Mouse (Mus musculus) gonadal fat pad, adult 2 months (tissue): ENCODE measurements at regions not wholly inside any gene's neighbourhood (a gene's known extent, or its start where the extent isn't known, plus 50 kb on each side); places are given as distances from the start of the nearest gene placed in this dataset.

Experiments used
- DNase-seq: peaks from one replicate; pipeline ENCODE4 v3.0.0-alpha.2; 2012; ENCODE audit warnings: low read depth

- DNase-seq, result no peak
Observed at GRCm38 (mm10) chr11:114174871-114175270, 108.0 kb upstream of the Sdk2 start.

- no peak for DNase-seq
Observed at GRCm38 (mm10) chr11:114168231-114168661, 101.4 kb upstream of the Sdk2 start.

- DNase-seq, result no peak
Observed at GRCm38 (mm10) chr11:114165656-114166362, 99.0 kb upstream of the Sdk2 start.

GRCm38 (mm10) chr11:114152716-114153115 is 85.9 kb upstream of the Sdk2 start:
- no peak for DNase-seq

- no peak for DNase-seq
Observed at GRCm38 (mm10) chr11:114146334-114146733, 79.5 kb upstream of the Sdk2 start.

GRCm38 (mm10) chr11:114129270-114129669 is 62.4 kb upstream of the Sdk2 start:
- no peak for DNase-seq

GRCm38 (mm10) chr11:114128841-114129240 is 62.0 kb upstream of the Sdk2 start:
- no peak for DNase-seq

GRCm38 (mm10) chr11:114127426-114127825 is 60.6 kb upstream of the Sdk2 start:
- DNase-seq, result no peak

GRCm38 (mm10) chr11:114122175-114122574 is 55.3 kb upstream of the Sdk2 start:
- DNase-seq, result no peak

- no peak for DNase-seq
Observed at GRCm38 (mm10) chr11:114119135-114119534, 52.3 kb upstream of the Sdk2 start.
